Mouse (Mus musculus): ENCODE results near the gene Btnl10.

Gene Btnl10

DNA sequence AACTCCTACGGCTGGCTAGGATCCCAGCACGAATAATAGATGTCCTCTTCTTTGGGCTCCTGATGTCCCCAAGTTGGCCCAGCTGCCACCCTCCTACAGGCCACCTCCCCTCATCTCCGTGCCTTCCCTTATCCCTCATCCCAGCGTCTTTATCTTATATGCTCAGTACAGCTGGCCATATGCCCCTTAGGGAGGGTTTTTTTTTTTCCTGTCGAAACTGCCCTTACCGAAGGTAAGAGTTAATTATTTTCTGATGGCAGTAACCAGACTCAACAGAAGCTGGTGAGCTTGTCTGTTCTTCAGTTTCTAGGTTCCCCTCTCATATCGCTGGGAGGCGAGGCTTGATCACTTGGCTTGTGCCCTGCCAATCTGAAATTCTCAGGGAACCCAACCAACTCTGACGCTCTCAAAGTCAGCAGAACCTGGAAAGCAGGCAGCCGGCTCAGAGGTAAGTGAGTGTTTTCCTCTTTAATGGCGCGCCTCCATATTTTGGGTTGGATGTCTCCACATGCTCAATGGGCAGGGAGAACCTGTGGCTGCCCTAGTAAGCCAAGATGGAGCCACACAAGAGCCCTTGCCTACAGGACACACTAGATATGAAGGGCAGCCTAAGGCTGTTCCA is at the start of gene Btnl10:
Gene Btnl10 (plus strand): TSS at position 164 of the 622 bp plus-strand sequence.
- DNase-seq (ENCODE audit: low spot score in 2 of 2) = no peak

DNA sequence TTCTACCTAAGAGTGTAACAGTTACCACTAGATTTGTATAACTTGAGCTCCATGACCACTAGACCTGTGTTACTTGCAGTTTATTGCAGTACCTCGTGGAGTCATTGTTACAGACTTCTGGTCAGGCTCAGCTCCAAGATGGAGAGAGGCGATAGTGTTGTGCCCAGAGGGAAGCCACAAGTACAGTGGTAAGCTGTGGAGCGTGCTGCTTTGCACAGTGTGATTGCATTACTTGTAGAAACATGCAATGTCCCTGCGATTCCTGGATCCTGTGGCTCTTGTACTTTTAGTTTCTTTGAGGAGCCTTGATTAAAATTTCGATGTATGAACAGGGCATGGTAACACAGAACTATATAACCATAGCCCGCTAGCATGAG is 49.8 kb upstream of the Btnl10 start:
- no peak for DNase-seq (ENCODE audit: low spot score in 2 of 2)

DNA sequence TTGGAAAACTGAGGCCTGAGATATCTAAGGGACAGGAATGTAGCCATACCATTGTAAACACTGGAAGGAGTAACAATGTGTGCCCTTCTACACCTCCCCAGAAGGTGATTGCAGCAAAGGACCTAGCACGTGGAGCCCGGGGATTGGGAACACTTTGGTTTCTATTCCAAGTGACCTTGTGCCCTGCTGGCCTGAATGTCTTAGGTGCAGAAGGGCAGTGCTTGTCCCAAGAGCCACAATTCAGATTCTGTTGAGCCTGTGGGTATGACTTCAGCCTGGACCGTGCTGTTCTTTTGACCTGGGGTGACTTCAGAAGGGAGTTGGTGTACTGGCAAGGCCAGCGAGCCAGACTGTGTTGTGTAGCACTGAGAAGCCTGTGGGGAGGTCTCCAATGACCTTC is 46.7 kb upstream of the Btnl10 start:
- no peak for DNase-seq (ENCODE audit: low spot score in 2 of 2)

DNA sequence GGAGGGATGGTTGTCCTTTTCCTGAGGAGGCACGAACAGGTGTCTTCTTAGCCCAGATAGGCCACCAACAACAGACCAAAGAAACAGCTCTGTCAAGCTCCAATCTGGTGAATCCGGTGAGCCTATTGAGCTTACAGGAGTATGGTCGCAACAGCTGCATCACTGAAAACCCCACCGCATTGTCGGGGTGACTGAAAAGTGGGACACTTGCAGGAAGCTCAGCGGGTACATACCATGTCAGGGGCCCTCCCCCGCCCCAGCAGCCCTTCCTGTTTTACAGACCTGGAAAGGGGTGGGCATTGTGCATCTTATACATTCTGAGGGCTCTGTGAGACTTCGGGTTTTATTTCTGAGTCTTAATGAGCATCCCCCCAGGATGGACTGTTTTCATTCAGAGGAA is 34.0 kb upstream of the Btnl10 start:
- no peak for DNase-seq (ENCODE audit: low spot score in 2 of 2)

DNA sequence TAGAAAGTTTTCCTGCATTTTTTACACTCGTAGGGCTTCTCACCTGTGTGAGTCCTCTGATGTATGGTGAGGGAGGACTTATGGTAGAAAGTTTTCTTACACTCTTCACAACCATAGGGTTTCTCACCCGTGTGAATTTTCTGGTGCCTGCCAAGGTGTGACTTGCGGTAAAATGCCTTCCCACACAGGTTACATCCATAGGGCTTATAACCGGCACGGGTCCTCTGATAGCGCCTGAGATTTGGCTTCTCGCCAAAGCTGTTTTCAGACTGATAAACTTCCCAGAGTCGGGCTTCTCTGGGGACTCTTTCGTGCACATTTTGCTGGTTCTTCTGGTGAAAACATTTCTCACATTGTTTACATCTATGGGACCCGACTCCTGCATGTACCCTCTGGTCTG is 27.2 kb upstream of the Btnl10 start:
- no peak for DNase-seq (ENCODE audit: low spot score in 2 of 2)

DNA sequence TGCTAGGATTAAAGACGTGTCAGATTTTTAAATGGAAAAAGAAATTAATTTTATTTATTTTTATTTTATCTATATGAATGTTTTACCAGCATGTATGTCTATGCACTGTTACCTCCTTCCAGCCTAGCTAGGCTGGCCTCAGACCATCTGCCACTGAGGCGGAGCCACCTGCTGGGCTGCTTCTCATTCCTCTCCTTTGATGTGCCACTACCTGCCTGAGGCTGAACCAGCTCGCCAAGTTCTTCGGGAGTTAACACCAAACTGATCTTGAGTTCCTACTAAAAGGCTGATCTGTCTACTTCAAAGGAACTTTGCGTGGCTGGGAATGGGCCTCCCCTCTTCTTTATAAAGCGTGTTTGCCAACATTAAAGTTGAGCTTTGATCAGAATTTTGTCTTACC is 23.3 kb upstream of the Btnl10 start:
- DNase-seq (ENCODE audit: low spot score in 2 of 2) = no peak

DNA sequence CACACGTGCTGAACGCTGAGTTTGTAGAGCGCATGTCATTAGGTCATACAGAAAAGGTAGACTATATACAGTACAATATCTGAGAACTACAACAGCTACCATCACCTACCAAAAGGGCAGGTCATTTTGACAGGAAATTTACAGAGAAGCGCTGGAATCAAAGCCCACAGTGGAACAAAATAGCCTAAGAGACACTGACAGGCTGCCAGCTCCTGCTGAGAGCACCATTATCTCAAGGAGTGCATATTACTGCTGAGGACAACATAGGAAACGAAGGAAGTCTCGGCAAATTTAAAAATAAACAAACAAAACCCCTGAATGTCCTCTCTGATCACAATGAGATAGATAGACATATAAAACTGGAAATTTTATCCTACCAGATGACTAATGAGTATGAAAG is 20.2 kb upstream of the Btnl10 start:
- DNase-seq (ENCODE audit: low spot score in 2 of 2) = no peak

DNA sequence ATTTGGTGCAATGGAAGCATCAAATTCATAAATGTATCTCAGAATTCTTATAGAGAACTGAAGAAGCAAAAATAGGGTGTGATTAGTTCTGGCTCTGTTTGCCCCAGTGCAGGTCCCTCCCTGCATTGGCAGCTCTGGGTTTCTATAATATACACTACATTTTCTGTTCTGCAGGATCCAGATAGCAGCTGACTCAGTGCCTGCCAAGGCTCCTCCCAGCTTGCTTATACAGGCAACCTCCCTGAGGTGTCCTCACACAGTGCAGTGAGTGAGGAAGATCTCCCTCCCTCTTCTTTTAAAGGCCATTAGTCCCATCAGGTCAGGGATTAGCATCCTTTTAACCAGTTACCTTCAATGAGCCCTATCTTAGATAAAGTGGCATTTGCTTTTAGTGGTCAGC is 16.6 kb upstream of the Btnl10 start:
- no peak for DNase-seq (ENCODE audit: low spot score in 2 of 2)

DNA sequence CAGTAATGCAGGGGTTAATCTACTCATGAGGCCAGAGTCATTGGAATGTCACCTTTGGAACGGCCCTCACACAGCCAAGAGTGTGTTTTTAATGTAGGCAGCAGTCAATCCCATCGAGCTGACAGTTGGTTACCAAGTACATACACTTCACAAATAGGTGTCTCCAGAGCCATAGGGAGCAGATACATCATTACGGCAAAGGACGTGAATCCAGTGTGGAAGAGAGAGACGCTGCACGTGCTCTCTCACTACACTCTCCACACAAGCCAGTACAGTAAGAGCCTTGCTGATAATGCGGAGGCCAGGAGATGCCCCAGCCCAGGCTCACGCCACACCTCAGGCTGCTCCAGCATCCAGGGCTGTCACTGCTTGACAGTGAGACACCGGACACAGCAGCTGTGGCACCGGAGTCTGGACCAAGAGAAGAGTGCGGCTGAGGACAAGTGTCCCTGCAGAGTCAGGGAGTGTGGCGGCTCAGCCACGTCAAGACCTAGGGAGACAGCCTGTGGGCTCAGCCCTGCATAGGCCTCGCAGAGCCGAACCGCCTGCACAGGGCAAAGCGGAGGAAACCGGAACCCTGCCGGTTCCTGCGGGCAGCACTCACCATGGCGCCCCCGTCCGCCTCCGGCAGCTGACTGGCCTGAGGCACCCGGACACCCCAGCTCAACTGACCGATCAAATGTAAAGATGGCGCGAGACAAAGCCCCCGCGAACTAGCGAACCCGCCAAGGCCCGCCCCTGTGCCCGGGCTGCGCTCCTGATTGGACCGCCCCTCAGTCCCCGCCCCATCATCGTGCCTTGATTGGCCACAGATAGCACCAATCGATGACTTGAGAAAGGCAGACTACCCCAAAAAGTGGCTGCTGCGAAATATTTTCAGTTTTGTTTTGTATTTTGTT is 13.9 kb upstream of the Btnl10 start, which contains the start of gene Zfp39:
Gene Zfp39 (minus strand): TSS at position 715 of the 899 bp plus-strand sequence.
- DNase-seq (ENCODE audit: low spot score in 2 of 2) = peak; percentile 90 to 94

DNA sequence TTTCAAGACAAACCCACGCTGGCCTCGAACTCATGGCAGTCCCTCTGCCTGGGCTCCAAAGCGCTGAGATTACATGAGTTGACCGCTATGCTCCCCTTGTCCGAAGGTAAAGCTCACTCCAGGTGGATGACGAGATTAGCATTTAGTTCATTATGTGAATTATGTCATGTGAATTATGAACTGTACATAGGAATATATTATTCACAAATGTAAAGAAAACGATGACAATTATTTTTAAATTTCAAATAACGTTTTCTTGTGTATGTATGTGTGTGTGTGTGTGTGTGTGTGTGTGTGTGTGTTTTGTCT is 13.3 kb upstream of the Btnl10 start:
- DNase-seq (ENCODE audit: low spot score in 2 of 2) = no peak

DNA sequence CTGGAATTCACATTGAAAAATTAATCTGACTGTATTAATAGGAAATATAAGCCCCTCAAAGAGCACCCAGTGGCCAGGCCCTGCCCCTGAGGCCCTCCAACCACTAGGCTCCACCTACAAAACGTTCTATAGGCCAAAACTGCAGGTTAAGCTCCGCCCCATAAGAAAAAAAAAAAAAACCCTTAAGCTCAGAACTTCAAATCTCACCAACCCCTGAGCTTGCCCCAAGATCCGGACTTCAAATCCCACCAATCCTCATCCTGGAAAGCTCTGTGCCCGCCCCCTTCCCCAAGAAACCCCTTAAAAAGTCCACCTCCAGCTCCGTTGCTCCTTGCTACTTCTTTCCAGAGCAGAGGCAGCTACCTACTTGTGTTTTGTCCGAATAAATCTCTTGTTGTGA is 12.9 kb upstream of the Btnl10 start:
- no peak for DNase-seq (ENCODE audit: low spot score in 2 of 2)

DNA sequence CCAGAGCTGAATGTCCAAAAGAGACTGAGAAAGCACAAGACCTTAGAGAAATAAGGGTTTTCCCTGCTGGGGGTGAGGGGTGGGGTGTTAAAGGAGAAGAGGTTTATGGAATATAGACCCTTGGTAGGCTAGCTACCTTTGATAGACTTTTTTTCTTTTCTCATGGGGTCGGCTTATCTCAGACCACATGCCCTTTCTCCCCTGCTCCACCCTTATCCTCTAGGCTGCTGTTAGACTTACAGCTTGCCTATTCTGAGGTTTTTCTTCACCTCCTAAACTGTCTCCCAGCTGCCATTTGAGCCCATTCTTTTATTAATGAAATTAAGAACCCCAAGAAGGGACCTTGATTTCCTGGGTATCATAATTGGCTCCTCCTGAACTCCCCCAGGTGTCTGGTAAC is 3.9 kb upstream of the Btnl10 start:
- no peak for DNase-seq (ENCODE audit: low spot score in 2 of 2)

DNA sequence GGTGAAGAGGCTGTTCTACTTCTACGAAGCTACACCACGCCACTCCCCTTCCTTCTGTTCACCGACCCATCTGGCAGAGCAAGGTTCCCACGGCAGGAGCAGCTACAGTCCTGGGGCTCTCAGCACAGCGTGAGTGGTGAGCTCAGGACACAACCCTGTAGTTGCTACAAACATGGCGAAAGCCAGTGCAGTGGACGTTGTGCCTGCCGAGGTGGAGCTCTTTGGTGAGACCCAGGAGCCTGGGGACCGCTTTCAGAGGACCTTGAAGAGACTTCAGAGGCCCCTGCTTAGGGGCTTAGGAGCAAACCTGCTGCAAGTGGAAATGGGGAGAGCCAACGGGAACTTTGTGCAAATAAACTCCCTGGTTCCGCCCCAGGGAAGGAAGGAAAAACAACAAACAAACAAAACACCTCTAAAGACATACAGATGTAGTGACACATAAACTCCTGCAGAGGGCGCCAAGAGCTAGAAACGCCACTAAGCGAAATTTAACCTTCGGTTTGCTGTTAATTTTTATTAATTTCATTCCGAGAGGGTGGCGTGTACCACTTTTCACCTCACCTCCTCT is 3.2 kb upstream of the Btnl10 start:
- no peak for DNase-seq (ENCODE audit: low spot score in 2 of 2)

DNA sequence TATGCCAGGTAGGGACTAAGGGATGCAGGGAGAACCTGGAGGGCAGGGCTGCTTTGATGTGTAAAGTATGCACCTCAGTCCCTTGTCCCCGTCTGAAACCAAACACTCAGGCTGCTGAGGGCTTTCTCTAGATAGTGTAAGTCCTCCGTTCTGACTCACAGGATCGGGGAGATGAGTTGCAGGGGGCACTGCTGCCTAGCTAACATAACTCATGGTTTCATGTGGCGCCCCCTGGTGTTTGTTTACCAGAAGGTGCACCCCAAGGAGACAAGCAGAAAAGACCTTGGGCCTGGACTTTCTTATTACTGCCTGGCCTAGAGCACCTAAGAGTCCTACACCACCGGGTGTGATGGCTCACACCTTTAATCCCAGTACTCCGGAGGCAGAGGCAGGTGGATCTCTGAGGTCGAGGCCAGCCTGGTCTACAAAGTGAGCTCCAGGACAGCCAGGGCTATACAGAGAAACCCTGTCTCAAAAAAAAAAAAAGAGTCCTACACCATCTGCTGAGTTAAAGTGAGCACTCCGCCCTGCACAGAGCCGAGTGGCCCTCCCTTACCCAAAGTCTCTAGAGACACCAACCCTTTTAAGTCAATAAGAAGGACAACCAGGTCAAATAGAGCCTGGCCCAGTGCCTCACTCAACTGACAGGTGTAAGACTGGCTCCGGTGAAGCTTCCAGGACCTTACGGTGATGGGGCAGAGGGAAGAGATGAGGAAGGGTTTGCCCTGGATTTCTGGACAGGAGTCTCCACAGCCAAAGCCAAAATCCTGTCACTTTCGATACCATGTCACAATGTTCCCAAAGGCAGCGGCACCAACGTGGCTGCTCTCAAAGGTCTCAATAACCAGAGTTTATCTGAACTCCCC is 596 bp upstream of the Btnl10 start:
- no peak for DNase-seq (ENCODE audit: low spot score in 2 of 2)

DNA sequence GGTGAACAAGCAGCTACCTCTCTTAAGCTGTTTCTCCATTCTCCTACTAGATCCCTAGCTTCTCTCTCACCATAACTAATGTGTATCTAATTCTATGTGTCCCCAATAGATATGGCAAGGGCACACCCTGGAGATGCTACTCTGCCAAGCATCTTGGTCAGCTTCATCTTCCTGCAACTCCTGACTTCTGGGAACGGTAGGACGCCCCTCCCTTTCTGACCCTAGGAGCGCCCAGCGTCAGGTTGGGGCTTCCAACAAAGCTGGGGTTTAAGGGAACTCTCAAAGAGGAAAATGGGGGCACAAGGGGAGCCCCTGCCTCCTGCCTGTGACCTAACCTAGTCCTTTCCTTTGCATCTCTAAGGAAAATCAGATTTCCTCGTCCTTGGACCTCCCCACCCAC is 1.1 kb downstream of the Btnl10 start:
- no peak for DNase-seq (ENCODE audit: low spot score in 2 of 2)

DNA sequence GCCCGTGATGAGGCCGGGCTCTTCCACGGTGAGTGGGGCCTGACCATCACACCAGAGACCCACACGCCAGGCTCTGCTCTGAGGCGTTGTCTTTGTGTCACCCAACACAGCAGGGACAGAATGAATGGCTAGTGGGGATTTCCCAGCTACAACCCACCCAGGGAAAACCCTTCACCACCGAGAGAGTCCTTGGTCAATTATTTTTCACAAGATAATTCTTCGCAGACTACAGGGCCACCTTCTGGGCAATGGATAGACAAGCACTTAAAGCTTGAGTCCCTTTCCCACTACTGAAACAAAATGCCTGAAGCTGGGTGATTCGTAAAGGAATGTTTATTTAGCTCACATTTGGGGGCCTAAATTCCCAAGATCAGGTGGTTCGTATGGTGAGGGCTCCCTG is 4.7 kb downstream of the Btnl10 start:
- DNase-seq (ENCODE audit: low spot score in 2 of 2) = no peak

DNA sequence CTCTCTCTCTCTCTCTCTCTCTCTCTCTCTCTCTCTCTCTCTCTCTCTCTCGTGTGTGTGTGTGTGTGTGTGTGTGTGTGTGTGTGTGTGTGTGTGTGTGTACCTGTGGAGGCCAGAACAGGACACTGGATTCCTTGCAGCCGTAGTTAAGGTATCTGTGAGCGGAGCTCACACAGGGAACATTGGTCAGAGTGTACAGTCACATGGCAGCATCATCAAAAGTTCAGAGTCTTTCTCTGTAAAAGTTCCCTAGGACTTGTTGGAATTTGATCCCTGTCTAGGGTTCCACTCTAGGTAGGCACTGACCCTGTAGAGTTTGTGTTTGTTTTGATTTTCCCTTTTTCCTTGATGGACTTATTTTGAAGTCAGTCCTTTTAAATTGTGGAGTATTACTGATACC is 8.9 kb downstream of the Btnl10 start:
- no peak for DNase-seq (ENCODE audit: low spot score in 2 of 2)

DNA sequence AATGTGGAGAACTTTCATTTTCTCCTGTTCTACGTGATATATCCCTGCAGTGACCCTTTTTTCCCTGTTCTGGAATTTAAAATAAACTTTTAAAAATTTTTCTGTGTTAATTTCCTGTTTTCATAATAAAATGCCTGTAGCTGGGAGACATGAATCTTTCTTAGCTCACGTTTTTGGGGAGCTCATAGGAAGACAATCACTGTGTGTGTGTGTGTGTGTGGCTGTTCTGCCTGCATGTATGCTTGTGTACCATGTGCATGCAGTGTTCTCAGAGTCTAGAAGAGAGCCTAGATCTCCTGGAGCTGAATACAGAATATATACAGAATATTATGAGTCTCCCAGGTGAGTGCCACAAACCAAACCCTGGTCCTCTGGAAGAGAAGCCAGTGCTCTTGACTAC is 9.3 kb downstream of the Btnl10 start:
- DNase-seq (ENCODE audit: low spot score in 2 of 2) = no peak

DNA sequence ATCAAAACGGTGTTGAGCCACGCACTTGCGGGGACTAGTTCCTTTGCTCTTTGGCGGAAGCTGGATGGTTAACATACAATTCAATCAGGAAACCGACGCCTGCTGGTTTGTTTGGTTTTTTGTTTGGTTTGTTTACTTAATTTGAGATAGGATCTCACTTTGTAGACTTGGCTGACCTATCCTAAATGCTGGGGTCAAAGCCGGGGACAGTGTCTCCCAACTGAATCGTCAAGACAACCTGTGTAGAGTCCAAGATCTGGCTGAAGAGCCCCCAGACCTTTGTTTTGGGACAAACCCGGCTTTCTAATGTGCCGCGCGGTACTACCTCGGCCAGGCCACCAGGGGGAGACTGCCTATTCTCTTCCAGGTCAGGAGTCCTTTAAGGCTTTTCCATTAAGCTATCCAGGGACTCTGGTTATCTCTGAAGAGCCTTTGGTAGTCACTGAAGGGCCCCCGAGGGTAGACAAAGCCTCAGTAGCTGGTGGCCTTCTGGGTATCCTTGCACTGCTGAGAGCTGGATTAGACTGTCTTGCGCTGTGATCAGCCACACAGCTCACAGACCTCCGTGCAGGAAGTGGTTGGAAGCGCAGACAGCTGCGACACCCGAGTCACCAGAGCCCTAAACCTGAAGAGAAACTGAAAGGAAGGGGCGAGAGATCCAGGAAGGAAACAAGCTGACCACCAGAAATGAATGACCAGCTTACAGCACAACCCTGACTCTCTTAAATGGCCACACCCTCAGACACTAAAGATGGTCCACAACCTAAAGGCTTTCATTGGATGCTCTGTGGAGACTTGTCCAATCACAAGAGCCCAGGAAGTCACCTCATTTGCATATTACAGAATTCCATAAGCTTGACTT is 10.3 kb downstream of the Btnl10 start:
- DNase-seq (ENCODE audit: low spot score in 2 of 2) = no peak

DNA sequence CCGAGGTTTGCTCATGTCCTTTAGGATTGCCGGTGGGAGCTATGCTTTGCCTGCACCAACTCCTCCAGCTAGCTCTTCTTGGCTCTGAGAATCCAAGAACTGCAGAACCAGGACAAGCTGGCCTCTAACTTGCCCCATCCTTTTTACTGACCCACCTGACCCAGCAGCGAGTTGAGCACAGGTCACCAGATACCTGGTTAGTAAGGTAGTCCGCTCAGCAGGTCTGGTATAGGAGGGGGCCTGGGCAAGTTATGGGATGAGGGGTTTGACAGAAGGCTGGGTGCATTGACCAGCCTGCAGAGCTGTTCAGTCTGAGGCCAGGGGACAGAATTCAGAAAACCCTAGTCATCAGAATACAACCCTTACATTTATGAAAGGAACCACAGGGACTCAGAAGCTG is 11.3 kb downstream of the Btnl10 start:
- DNase-seq (ENCODE audit: low spot score in 2 of 2) = no peak

DNA sequence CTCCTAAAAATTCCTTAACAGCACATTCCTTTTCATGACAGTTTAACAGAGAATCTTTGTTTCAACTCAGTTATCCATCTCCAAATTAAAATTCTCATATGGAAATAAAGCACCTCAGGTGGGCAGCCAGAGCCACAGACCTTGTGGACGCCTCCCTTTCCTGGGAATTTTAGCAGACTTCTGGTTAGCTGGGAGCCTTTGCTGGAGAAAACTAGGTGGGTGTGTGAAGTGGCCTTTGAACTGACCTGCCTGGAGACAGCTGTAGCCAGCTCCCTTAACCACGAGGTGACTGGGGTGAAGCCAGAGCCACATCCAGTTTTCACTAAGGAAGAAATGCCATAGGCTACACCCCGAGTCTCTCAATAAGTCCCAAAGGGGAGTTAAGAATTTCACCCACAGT is 11.9 kb downstream of the Btnl10 start:
- DNase-seq (ENCODE audit: low spot score in 2 of 2) = no peak
